Comparison of ENCODE assay signal across 10 mouse cellular contexts in genomic region chr13:104074731-104075130, GRCm38 (mm10). TPM values are rescaled to one million over a fixed set of nuclear protein-coding genes. Genes with fewer than 3 reads are reported as not detected.
DNase-seq lines count a peak whose midpoint lies in the region; ATAC-seq and TF ChIP-seq lines count a peak whose summit lies in the region.
"Had no signal": no experiment of that assay in that cellular context is flagged by ENCODE, and none has a peak within 500 bp of the region (broad histone marks: within the 10 kb centered on the region; RNA-seq: fewer than 3 reads in every experiment).

No protein-coding gene starts in this region.

- no peak overlapping the region for H3K9ac ChIP-seq in intestine, embryonic 15.5 days
- H3K9ac ChIP-seq in intestine, postnatal 0 days (ENCODE audit: low read depth, low read length): no peak overlapping the region
- no peak overlapping the region for H3K9ac ChIP-seq in heart, embryonic 15.5 days
- H3K9ac ChIP-seq in liver, embryonic 12.5 days: no peak overlapping the region
- H3K9ac ChIP-seq: embryonic facial prominence, embryonic 12.5 days had no signal

- no peaks in the 10 kb centered on the region for H3K36me3 ChIP-seq in intestine, embryonic 15.5 days
- H3K36me3 ChIP-seq in intestine, postnatal 0 days (ENCODE audit: control insufficient read depth, insufficient read depth): 0 out of 2 replicates have a peak, but pooled peaks cover 6% of the 10 kb centered on the region
- H3K36me3 ChIP-seq in heart, embryonic 15.5 days: no peaks in the 10 kb centered on the region
- H3K36me3 ChIP-seq in liver, embryonic 12.5 days: peaks cover 6% of the 10 kb centered on the region
- H3K36me3 ChIP-seq in hindbrain, embryonic 10.5 days: peaks cover 10% of the 10 kb centered on the region; the same call in 1 of the 2 replicates
- H3K36me3 ChIP-seq: embryonic facial prominence, embryonic 12.5 days had no signal

- 0 out of 2 replicates have a peak overlapping the region, but pooled peaks have one; percentile 4 for H3K27ac ChIP-seq in intestine, embryonic 15.5 days
- no peak overlapping the region for H3K27ac ChIP-seq in intestine, postnatal 0 days (ENCODE audit: low read depth, low read length)
- H3K27ac ChIP-seq in heart, embryonic 15.5 days: peak overlapping the region; percentile 56
- H3K27ac ChIP-seq in liver, embryonic 12.5 days: no peak overlapping the region
- H3K27ac ChIP-seq in hindbrain, embryonic 10.5 days: no peak overlapping the region
- H3K27ac ChIP-seq: embryonic facial prominence, embryonic 12.5 days; macrophage had no signal

- peak; percentile 45 for DNase-seq in thymus, postnatal 0 days (ENCODE audit: low spot score)
- no peak for DNase-seq in hindbrain, embryonic 10.5 days (ENCODE audit: low spot score)
- DNase-seq in neural tube, embryonic 10.5 days (ENCODE audit: extremely low spot score, low spot score): no peak
- no peak for DNase-seq in layer of hippocampus, postnatal 25 days (ENCODE audit: extremely low spot score in 1 of 2, low spot score in 1 of 2)

- no peaks in the 10 kb centered on the region for H3K27me3 ChIP-seq in intestine, embryonic 15.5 days (replicated peaks)
- H3K27me3 ChIP-seq in intestine, postnatal 0 days (replicated peaks; ENCODE audit: control insufficient read depth, insufficient read depth, low read length): no peaks in the 10 kb centered on the region
- no peaks in the 10 kb centered on the region for H3K27me3 ChIP-seq in heart, embryonic 15.5 days
- no peaks in the 10 kb centered on the region for H3K27me3 ChIP-seq in liver, embryonic 12.5 days (replicated peaks)
- no peaks in the 10 kb centered on the region for H3K27me3 ChIP-seq in hindbrain, embryonic 10.5 days (ENCODE audit: insufficient read depth, poor library complexity, severe bottlenecking)
- H3K27me3 ChIP-seq: embryonic facial prominence, embryonic 12.5 days had no signal

- H3K4me3 ChIP-seq in intestine, embryonic 15.5 days (replicated peaks): no peak overlapping the region
- H3K4me3 ChIP-seq in intestine, postnatal 0 days (ENCODE audit: low read depth, low read length): no peak overlapping the region
- H3K4me3 ChIP-seq in heart, embryonic 15.5 days: no peak overlapping the region
- H3K4me3 ChIP-seq in liver, embryonic 12.5 days: no peak overlapping the region
- H3K4me3 ChIP-seq in hindbrain, embryonic 10.5 days: no peak overlapping the region
- H3K4me3 ChIP-seq: embryonic facial prominence, embryonic 12.5 days had no signal

- ATAC-seq in intestine, embryonic 15.5 days: peak; percentile 49
- ATAC-seq in intestine, postnatal 0 days: no peak
- ATAC-seq in heart, embryonic 15.5 days (replicated peaks; ENCODE audit: insufficient number of reproducible peaks, insufficient read depth, low FRiP score, low read depth): peak; percentile 84
- peak; percentile 27; the same call in 1 of the 2 replicates for ATAC-seq in liver, embryonic 12.5 days

- H3K4me2 ChIP-seq in intestine, embryonic 15.5 days (replicated peaks): no peak overlapping the region
- H3K4me2 ChIP-seq in intestine, postnatal 0 days (replicated peaks; ENCODE audit: low read depth): no peak overlapping the region
- H3K4me2 ChIP-seq in heart, embryonic 15.5 days: no peak overlapping the region
- H3K4me2 ChIP-seq in liver, embryonic 12.5 days: no peak overlapping the region
- H3K4me2 ChIP-seq: embryonic facial prominence, embryonic 12.5 days had no signal

- WGBS in intestine, embryonic 15.5 days: 65% methylated on average over 10 of the region's 10 CpGs
- WGBS in intestine, postnatal 0 days: 64% methylated on average over 10 of the region's 10 CpGs
- 55% methylated on average over 10 of the region's 10 CpGs for WGBS in heart, embryonic 15.5 days
- 58% methylated on average over 10 of the region's 10 CpGs for WGBS in liver, embryonic 12.5 days (ENCODE audit: insufficient replicate concordance)
- WGBS in hindbrain, embryonic 10.5 days: 82% methylated on average over 10 of the region's 10 CpGs

- H3K4me1 ChIP-seq in intestine, embryonic 15.5 days (replicated peaks): 0 out of 2 replicates have a peak, but pooled peaks cover 4% of the 10 kb centered on the region
- H3K4me1 ChIP-seq in intestine, postnatal 0 days (replicated peaks; ENCODE audit: control insufficient read depth, insufficient read depth, low read length): no peaks in the 10 kb centered on the region
- H3K4me1 ChIP-seq in heart, embryonic 15.5 days (replicated peaks): peaks cover 8% of the 10 kb centered on the region
- peaks cover 12% of the 10 kb centered on the region for H3K4me1 ChIP-seq in liver, embryonic 12.5 days
- H3K4me1 ChIP-seq in hindbrain, embryonic 10.5 days (replicated peaks): no peaks in the 10 kb centered on the region
- H3K4me1 ChIP-seq: embryonic facial prominence, embryonic 12.5 days had no signal

- TF ChIP-seq CTCF in intestine, postnatal 0 days (IDR thresholded peaks at IDR 0.05; ENCODE audit: low read depth): no peak

- H3K9me3 ChIP-seq in intestine, embryonic 15.5 days: no peaks in the 10 kb centered on the region
- H3K9me3 ChIP-seq in intestine, postnatal 0 days (ENCODE audit: control insufficient read depth): no peaks in the 10 kb centered on the region
- H3K9me3 ChIP-seq in heart, embryonic 15.5 days (replicated peaks): no peaks in the 10 kb centered on the region
- H3K9me3 ChIP-seq in liver, embryonic 12.5 days (replicated peaks): no peaks in the 10 kb centered on the region
- H3K9me3 ChIP-seq in hindbrain, embryonic 10.5 days: no peaks in the 10 kb centered on the region
- H3K9me3 ChIP-seq: embryonic facial prominence, embryonic 12.5 days had no signal

RNA-seq across cellular contexts. Expression of gene Nln, which starts 34.7 kb away (rescaled TPM):
- polyA plus RNA-seq in intestine, embryonic 15.5 days (2015; fragmentation: Nextera tagmentation; extraction: Ambion mirVana): 18.9 and 19.9 TPM in 2 replicates
- polyA plus RNA-seq in intestine, postnatal 0 days (2015; fragmentation: Nextera tagmentation; extraction: Ambion mirVana): 11.7 and 13.3 TPM in 2 replicates
- 18.6 and 19.4 TPM in 2 replicates for polyA plus RNA-seq in heart, embryonic 15.5 days (2015; fragmentation: Nextera tagmentation; extraction: Ambion mirVana)
- polyA plus RNA-seq in liver, embryonic 12.5 days (2016; fragmentation: Nextera tagmentation; extraction: Ambion mirVana): 13.1 and 14.6 TPM in 2 replicates
- 7.3 and 7.9 TPM in 2 replicates for polyA plus RNA-seq in thymus, postnatal 0 days (2015; fragmentation: Nextera tagmentation; extraction: Ambion mirVana)
- polyA plus RNA-seq in hindbrain, embryonic 10.5 days (2016; fragmentation: Nextera tagmentation; extraction: Ambion mirVana): 15.8 and 19.3 TPM in 2 replicates
- total RNA-seq in layer of hippocampus, postnatal 25 days (2021): 10 to 100 TPM; 23.0 to 24.7 TPM

RNA-seq across cellular contexts. Expression of gene Sgtb, which starts 34.8 kb away (rescaled TPM):
- 4.3 and 4.8 TPM in 2 replicates for polyA plus RNA-seq in intestine, embryonic 15.5 days (2015; fragmentation: Nextera tagmentation; extraction: Ambion mirVana)
- polyA plus RNA-seq in intestine, postnatal 0 days (2015; fragmentation: Nextera tagmentation; extraction: Ambion mirVana): 1.5 and 2.1 TPM in 2 replicates
- polyA plus RNA-seq in heart, embryonic 15.5 days (2015; fragmentation: Nextera tagmentation; extraction: Ambion mirVana): 2.2 and 2.5 TPM in 2 replicates
- 1.1 TPM in 2 replicates for polyA plus RNA-seq in liver, embryonic 12.5 days (2016; fragmentation: Nextera tagmentation; extraction: Ambion mirVana)
- 0.68 and 0.72 TPM in 2 replicates for polyA plus RNA-seq in thymus, postnatal 0 days (2015; fragmentation: Nextera tagmentation; extraction: Ambion mirVana)
- 12.4 and 22.1 TPM in 2 replicates for polyA plus RNA-seq in hindbrain, embryonic 10.5 days (2016; fragmentation: Nextera tagmentation; extraction: Ambion mirVana)
- total RNA-seq in layer of hippocampus, postnatal 25 days (2021): 10 to 100 TPM; 75.2 to 79.9 TPM

Comparison
In these comparisons a context has a peak if more than half of its experiments do, and no peak if none do; other contexts are left out.
1. H3K27ac ChIP-seq: peak in intestine, embryonic 15.5 days (single experiment) and heart, embryonic 15.5 days (single experiment); none in intestine, postnatal 0 days (single experiment), liver, embryonic 12.5 days (single experiment) and hindbrain, embryonic 10.5 days (single experiment).